Mouse (Mus musculus) brain, embryonic 14.5 days (tissue): ENCODE measurements around the gene Miox. TPM values are rescaled to one million over a fixed set of nuclear protein-coding genes. Genes with fewer than 3 reads are reported as not detected.

Experiments
- DNase-seq: peaks from one replicate; pipeline ENCODE4 v3.0.0-alpha.2; 2011; ENCODE audit warnings: low read depth
- CTCF ChIP-seq: fragments of 200-500 bp; IDR thresholded peaks from 2 replicates; pipeline ENCODE4 v1.5.1; 2012; ENCODE audit warnings: inconsistent platforms, mild to moderate bottlenecking, moderate library complexity, borderline replicate concordance; ENCODE audit not compliant: insufficient read depth, insufficient read length; ENCODE audit errors: extremely low read depth
- POLR2A ChIP-seq: fragments of 200-500 bp; IDR thresholded peaks from 2 replicates; pipeline ENCODE4 v1.6.1; 2012; ENCODE audit warnings: mild to moderate bottlenecking, inconsistent platforms, borderline replicate concordance; ENCODE audit not compliant: poor library complexity, insufficient read depth, insufficient read length, severe bottlenecking; ENCODE audit errors: extremely low read depth
- polyA plus RNA-seq: library from polyadenylated mRNA; depleted of rRNA; stranded (reverse); fragments of >200 nt; gene quantifications from 2 replicates; pipeline ENCODE4 v1.2.3, GENCODE M21; 2012; rRNA removed

Gene Miox
- polyA plus RNA-seq, 1 experiment: not detected

DNA sequence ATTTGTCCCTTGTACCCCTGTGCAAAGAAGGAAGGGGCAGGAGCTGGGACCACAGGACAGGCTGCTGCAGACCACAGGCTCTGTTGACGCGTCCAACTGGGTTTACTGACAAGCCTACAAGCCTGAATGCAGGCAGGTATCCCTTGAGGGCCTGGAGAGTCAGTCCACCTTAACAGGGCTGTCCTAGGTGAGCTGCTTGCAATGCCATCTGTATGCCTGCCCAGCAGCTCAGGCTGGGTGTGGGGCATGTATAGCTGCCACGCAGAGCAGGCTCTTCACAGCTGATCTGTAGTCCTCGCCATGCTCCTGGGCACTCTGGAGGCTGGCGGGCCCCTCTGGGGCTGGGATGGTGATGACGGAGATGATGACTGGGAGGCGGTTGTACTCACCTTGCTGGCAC lies 50.4 kb downstream of the Miox start, which contains the start of gene Klhdc7b:
Gene Klhdc7b (plus strand): TSS at position 301 of the 400 bp plus-strand sequence.
- DNase-seq: no peak
- no peak for TF ChIP-seq POLR2A
- no peak for TF ChIP-seq CTCF

Other genes starting within 250 kb of the Miox start
- gene Selenoo, start 245.3 kb upstream of the Miox start, polyA plus RNA-seq: 37.9 and 50.7 TPM in 2 replicates
- 45.9 and 50.3 TPM in 2 replicates for gene Tubgcp6, start 211.3 kb upstream of the Miox start, polyA plus RNA-seq
- 33.1 and 58.3 TPM in 2 replicates for gene Hdac10, start 205.7 kb upstream of the Miox start, polyA plus RNA-seq
- gene Mapk12, start 193.7 kb upstream of the Miox start, polyA plus RNA-seq: 12.8 and 15.5 TPM in 2 replicates
- gene Mapk11, start 184.8 kb upstream of the Miox start, polyA plus RNA-seq: 61.9 and 75.4 TPM in 2 replicates
- 194 and 213 TPM in 2 replicates for gene Plxnb2, start 153.6 kb upstream of the Miox start, polyA plus RNA-seq
- 134 and 196 TPM in 2 replicates for gene Dennd6b, start 137.9 kb upstream of the Miox start, polyA plus RNA-seq
- gene Ppp6r2, start 122.8 kb upstream of the Miox start, polyA plus RNA-seq: 129 and 168 TPM in 2 replicates
- gene Sbf1, start 19.1 kb upstream of the Miox start, polyA plus RNA-seq: 186 and 229 TPM in 2 replicates
- 0.11 TPM in 1 of 2 replicates, not detected in the other for gene Adm2, start 11.7 kb upstream of the Miox start, polyA plus RNA-seq
- gene Lmf2, start 21.3 kb downstream of the Miox start, polyA plus RNA-seq: 26.5 and 32.5 TPM in 2 replicates
- 126 and 172 TPM in 2 replicates for gene Ncaph2, start 21.3 kb downstream of the Miox start, polyA plus RNA-seq
- gene Sco2, start 39.4 kb downstream of the Miox start, polyA plus RNA-seq: 30.7 and 37.2 TPM in 2 replicates
- gene Tymp, start 42.6 kb downstream of the Miox start, polyA plus RNA-seq: 3.8 and 4.6 TPM in 2 replicates
- gene Odf3b, start 44.9 kb downstream of the Miox start, polyA plus RNA-seq: 2.4 and 3.2 TPM in 2 replicates
- gene Klhdc7b, start 50.5 kb downstream of the Miox start, polyA plus RNA-seq: 0.01 TPM in 1 of 2 replicates, not detected in the other
- gene Syce3, start 76.1 kb downstream of the Miox start, polyA plus RNA-seq: not detected in 2 replicates
- 7.0 and 8.6 TPM in 2 replicates for gene Cpt1b, start 91.5 kb downstream of the Miox start, polyA plus RNA-seq
- gene C730034F03Rik, start 95.2 kb downstream of the Miox start, polyA plus RNA-seq: 2.5 and 3.1 TPM in 2 replicates
- gene Gm44502, start 95.3 kb downstream of the Miox start, polyA plus RNA-seq: 0.34 and 1.3 TPM in 2 replicates
- gene Chkb, start 95.5 kb downstream of the Miox start, polyA plus RNA-seq: 79.4 and 82.4 TPM in 2 replicates
- gene Mapk8ip2, start 119.5 kb downstream of the Miox start, polyA plus RNA-seq: 87.2 and 99.5 TPM in 2 replicates
- 25.3 and 28.6 TPM in 2 replicates for gene Arsa, start 143.0 kb downstream of the Miox start, polyA plus RNA-seq
- 31.2 and 41.5 TPM in 2 replicates for gene Shank3, start 165.2 kb downstream of the Miox start, polyA plus RNA-seq
- gene Acr, start 233.9 kb downstream of the Miox start, polyA plus RNA-seq: 9.4 and 9.7 TPM in 2 replicates